Mouse (Mus musculus) ovary, postnatal 10 days (tissue): ENCODE data around the gene Polr2h.
A peak's percentile ranks its signal among the peaks of the same experiment; 100 is the strongest.

ENCODE experiments used
- DNase-seq: peaks from one replicate; pipeline ENCODE4 v3.0.0; 2022; ENCODE audit warnings: low spot score

The Polr2h gene

GRCm38 (mm10) chr16:20701729-20702521 lies 15.5 kb upstream of the Polr2h start:
- no peak for DNase-seq

GRCm38 (mm10) chr16:20702522-20702893 lies 15.0 kb upstream of the Polr2h start:
- DNase-seq: no peak

GRCm38 (mm10) chr16:20703071-20703470 lies 14.4 kb upstream of the Polr2h start:
- no peak for DNase-seq

GRCm38 (mm10) chr16:20703699-20704400 lies 13.6 kb upstream of the Polr2h start:
- no peak for DNase-seq

GRCm38 (mm10) chr16:20705786-20706185 lies 11.7 kb upstream of the Polr2h start:
- no peak for DNase-seq

- no peak for DNase-seq
Observed at GRCm38 (mm10) chr16:20706407-20707055, 10.9 kb upstream of the Polr2h start.

- no peak for DNase-seq
Observed at GRCm38 (mm10) chr16:20708220-20708938, 9.1 kb upstream of the Polr2h start.

- no peak for DNase-seq
Observed at GRCm38 (mm10) chr16:20708939-20709734, 8.3 kb upstream of the Polr2h start.

DNA sequence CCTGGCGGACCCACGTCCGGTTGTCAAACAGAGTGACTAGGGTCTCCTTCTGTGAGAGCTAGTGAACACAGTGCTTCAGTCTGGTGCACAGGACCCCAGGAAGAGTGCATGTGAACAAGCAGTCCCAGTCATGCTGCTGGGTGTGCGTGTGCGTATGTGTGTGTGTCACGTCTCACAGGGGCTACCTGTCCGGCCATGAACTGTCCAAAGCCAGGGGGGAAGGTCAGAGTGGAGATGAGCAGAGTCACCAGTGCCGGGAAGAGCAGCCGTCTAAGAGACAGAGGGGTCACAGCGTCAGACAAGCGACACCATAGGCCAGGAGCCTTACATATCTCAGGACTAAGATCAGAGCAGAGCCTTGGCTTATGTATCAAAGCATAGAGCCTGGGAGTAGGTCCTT lies 7.1 kb upstream of the Polr2h start:
- no peak for DNase-seq

- no peak for DNase-seq
Observed at GRCm38 (mm10) chr16:20710810-20711209, 6.7 kb upstream of the Polr2h start.

- no peak for DNase-seq
Observed at GRCm38 (mm10) chr16:20712190-20712589, 5.3 kb upstream of the Polr2h start.

DNA sequence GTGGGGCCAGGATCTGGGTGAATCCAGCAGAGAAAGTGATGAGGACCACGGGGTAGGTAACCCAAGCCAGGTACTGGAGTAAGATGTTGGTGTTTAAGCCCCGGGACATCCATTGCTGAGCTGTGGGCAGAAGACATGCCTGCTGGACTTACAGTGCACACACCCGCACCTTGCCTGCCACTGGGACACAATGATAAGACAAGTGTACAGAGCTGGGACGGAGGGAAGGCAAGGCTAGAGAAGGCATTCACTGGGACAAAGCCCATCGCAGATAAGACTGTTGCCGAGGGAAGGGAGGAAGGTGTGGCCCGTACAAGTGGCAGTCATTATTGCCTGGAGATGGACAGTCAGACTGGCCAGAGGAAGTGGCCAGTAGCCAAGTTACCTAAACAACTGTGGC lies 4.6 kb upstream of the Polr2h start:
- DNase-seq: no peak

DNA sequence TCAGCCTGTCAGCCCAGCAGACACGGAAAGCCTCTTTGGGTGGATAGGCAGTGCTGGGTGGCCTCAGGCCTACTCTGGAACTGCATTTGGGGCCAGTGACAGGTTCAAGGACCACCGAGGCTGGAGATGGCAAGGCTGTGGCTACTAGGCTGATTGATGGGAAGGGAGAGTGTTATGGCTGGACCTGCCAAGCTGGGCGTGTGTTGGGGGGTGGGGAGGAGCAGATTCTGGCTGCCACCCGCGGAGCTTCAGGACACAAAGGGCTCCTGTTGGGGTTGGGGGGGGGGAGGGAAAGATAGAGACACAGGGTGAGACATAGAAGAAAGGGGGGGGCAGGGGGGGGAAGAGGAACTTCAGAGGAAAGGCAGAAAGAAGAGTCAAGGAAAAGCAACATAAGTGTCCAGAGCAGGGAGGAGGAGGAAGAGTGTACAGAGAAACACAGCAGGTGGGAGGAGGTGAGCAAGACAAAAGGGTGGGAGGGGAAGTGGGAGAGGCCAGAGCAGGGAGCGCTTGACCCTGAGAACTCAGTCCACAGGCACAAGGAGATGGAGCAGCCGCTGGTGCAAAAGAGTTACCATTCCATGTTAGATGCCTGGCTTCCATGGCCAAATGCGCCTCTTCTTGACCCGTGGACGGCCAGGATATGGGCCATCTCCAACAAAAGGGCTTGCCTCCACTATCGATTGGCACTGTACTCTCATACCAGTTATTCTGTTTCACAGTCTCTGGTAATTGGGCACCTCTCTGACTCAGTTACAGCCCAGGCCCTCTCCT lies 3.0 kb upstream of the Polr2h start:
- DNase-seq: no peak

DNA sequence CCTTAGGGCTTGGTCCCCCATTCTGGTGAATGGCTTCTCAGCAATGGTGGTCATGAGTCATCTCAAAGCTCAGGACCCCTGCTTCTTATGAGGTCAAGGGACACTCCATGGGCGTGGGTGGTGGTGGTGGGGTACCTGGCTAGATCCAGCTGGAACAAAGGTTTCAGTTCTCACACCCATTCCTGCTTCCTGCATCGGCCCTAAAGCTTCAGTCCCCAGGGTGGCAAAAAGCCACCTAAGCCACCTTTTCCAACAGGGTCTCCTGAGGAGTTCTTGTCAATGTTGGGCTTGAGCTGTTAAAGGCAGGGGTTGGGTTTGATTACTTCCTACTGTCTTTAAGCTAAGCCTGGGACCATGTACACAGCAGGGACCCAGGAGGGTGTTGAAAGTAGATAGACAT lies 2.3 kb upstream of the Polr2h start:
- no peak for DNase-seq

- DNase-seq: no peak
Observed at GRCm38 (mm10) chr16:20715566-20715965, 1.9 kb upstream of the Polr2h start.

- DNase-seq: peak; percentile 70
Observed at GRCm38 (mm10) chr16:20715976-20716840, 1.3 kb upstream of the Polr2h start.

GRCm38 (mm10) chr16:20716841-20717180 lies 654 bp upstream of the Polr2h start:
- DNase-seq: no peak

DNA sequence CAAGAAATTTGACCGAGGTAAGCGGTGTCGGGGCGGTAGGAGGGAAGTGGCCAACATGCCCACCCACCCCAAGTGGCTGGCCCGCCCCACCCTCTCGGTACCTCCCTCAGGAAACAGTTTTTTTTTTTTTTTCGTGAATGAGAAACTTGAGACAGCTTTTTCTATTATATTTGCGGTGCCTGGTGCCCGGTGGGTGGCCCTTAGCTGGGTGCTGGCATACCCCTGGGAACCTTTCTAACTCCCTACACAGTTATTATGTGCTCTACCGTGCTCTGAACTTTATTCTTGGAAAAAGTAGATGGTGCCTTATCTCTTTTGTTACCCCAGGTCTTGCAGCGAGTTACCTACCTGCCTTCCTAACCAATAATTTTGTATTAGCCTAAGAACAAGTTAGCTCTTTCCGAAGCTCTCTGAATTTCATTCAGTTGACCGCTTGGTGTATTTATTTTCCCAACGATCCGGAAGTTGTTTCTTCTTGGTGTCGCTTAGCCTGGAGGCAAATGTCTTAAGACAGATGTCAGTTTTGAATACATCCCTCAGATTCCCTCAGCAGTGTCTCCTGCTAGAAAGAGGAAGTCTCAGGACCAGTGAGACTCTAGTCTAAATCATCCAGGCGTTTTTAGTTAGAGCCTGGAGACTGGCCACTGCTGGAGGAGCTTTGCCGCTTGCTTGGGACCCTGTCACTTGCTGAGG lies 659 bp downstream of the Polr2h start:
- no peak for DNase-seq

GRCm38 (mm10) chr16:20721808-20722207 lies 4.3 kb downstream of the Polr2h start:
- DNase-seq: no peak
